Mouse (Mus musculus) lung, embryonic 16.5 days (tissue): ENCODE data around the gene Ints11. TPM values are rescaled to one million over a fixed set of nuclear protein-coding genes. Genes with fewer than 3 reads are reported as not detected.
A peak's percentile ranks its signal among the peaks of the same experiment; 100 is the strongest.

Source experiments
- ATAC-seq: fragments of 200-750 bp; cut with Nextera tagmentation; 2 replicates; pipeline ENCODE4 v1.8.0; 2017; ENCODE audit warnings: low read depth, mild to moderate bottlenecking, moderate library complexity
- H3K27ac ChIP-seq: fragments of 300-500 bp; sonication (generic); 2 replicates; pipeline ENCODE4 v1.5.1; 2014; ENCODE audit warnings: mild to moderate bottlenecking, control low read depth, low read length
- H3K27me3 ChIP-seq: fragments of 300-500 bp; sonication (generic); 2 replicates; pipeline ENCODE4 v1.6.1; 2014; ENCODE audit warnings: low read depth, low read length, mixed read lengths; ENCODE audit not compliant: control insufficient read depth, insufficient read depth
- H3K36me3 ChIP-seq: fragments of 300-500 bp; sonication (generic); 2 replicates; pipeline ENCODE4 v1.6.1; 2014; ENCODE audit warnings: low read length; ENCODE audit not compliant: control insufficient read depth, insufficient read depth
- H3K4me1 ChIP-seq: fragments of 300-500 bp; sonication (generic); replicated peaks from 2 replicates; pipeline ENCODE4 v1.6.1; 2014; ENCODE audit warnings: low read length, mixed read lengths; ENCODE audit not compliant: control insufficient read depth, insufficient read depth
- H3K4me2 ChIP-seq: fragments of 300-500 bp; sonication (generic); 2 replicates; pipeline ENCODE4 v1.6.1; 2014; ENCODE audit warnings: low read depth, low read length, control low read depth
- H3K4me3 ChIP-seq: fragments of 300-500 bp; sonication (generic); 2 replicates; pipeline ENCODE4 v1.5.1; 2014; ENCODE audit warnings: mild to moderate bottlenecking, low read length, control low read depth
- H3K9ac ChIP-seq: fragments of 300-500 bp; sonication (generic); 2 replicates; pipeline ENCODE4 v1.6.1; 2014; ENCODE audit warnings: low read length, control low read depth
- H3K9me3 ChIP-seq: fragments of 300-500 bp; sonication (generic); 2 replicates; pipeline ENCODE4 v1.6.1; 2016; ENCODE audit warnings: low read length; ENCODE audit not compliant: control insufficient read depth
- WGBS: fragments of 180-500 bp; shearing (Covaris S2); extraction: QIAGEN DNeasy Blood & Tissue Kit; methylation state at CpG from one replicate; pipeline ENCODE4 v1.1.7; 2014; 5-methylcytosine and 5-hydroxymethylcytosine counted together
- polyA plus RNA-seq: library from polyadenylated mRNA; unstranded; fragments of >200 nt; fragmentation: Nextera tagmentation; extraction: Ambion mirVana; gene quantifications from 2 replicates; pipeline ENCODE4 v1.2.1, GENCODE M21; 2015

Gene Ints11
- polyA plus RNA-seq, 1 experiment from 2014 or later = 75.8 TPM

DNA sequence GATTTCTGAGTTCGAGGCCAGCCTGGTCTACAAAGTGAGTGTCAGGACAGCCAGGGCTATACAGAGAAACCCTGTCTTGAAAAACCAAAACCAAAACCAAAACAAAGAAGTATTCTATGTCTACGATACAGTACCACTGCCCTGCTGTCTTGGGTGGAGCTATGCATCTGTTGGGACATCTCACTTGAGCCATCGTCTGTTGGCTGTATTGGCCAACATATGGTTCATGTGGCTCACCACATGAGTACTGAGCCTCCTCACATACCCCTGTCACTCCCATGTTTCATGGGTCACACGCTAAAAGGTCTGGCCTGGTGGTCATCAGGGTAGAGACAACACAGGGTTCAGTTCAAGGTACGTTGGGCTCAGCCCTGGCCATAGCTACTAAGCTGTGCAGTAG lies 17.0 kb downstream of the Ints11 start:
- H3K4me3 ChIP-seq = no peak overlapping the region
- no peaks in the 10 kb centered on the region for H3K9me3 ChIP-seq
- H3K36me3 ChIP-seq = peaks cover 23% of the 10 kb centered on the region
- H3K4me1 ChIP-seq = peaks cover 8% of the 10 kb centered on the region
- 96% methylated on average over 5 of the region's 5 CpGs for WGBS
- ATAC-seq = no peak
- no peak overlapping the region for H3K27ac ChIP-seq
- no peaks in the 10 kb centered on the region for H3K27me3 ChIP-seq
- no peak overlapping the region for H3K9ac ChIP-seq
- no peak overlapping the region for H3K4me2 ChIP-seq

DNA sequence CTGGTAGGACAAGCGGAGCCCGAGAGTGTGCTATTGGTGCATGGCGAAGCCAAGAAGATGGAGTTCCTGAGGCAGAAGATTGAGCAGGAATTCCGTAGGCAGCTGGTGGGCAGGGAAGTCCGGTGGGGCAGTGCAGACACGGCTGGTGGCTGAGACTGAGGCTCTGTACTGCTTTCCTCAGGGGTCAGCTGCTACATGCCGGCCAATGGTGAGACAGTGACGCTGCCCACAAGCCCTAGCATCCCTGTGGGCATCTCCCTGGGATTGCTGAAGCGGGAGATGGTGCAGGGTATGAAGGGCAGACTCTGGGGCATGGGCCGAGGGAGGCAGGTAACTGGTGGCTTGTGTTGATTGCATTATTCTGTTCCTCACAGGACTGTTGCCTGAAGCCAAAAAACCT lies 18.3 kb downstream of the Ints11 start:
- ATAC-seq = no peak
- no peak overlapping the region for H3K9ac ChIP-seq
- H3K9me3 ChIP-seq = no peaks in the 10 kb centered on the region
- no peak overlapping the region for H3K27ac ChIP-seq
- H3K27me3 ChIP-seq = no peaks in the 10 kb centered on the region
- peaks cover 8% of the 10 kb centered on the region for H3K4me1 ChIP-seq
- H3K4me2 ChIP-seq = no peak overlapping the region
- 88% methylated on average over 10 of the region's 10 CpGs for WGBS
- H3K4me3 ChIP-seq = no peak overlapping the region
- peaks cover 23% of the 10 kb centered on the region for H3K36me3 ChIP-seq

DNA sequence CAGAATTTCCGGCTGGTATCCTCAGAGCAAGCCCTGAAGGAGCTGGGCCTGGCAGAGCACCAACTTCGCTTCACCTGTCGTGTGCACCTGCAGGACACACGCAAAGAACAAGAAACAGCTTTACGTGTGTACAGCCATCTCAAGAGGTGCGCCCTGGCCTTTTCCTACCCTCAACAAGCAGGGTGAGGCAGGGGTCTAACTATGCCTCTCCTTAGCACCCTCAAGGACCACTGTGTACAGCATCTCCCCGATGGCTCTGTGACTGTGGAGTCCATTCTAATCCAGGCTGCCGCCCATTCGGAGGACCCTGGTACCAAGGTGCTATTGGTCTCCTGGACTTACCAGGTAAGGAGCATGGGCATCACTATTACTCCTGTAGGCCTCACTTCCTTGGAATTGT lies 18.8 kb downstream of the Ints11 start:
- H3K36me3 ChIP-seq = peaks cover 23% of the 10 kb centered on the region
- H3K9ac ChIP-seq = no peak overlapping the region
- 88% methylated on average over 9 of the region's 9 CpGs for WGBS
- no peak overlapping the region for H3K4me2 ChIP-seq
- no peaks in the 10 kb centered on the region for H3K27me3 ChIP-seq
- no peak overlapping the region for H3K27ac ChIP-seq
- H3K9me3 ChIP-seq = no peaks in the 10 kb centered on the region
- no peak overlapping the region for H3K4me3 ChIP-seq
- ATAC-seq = no peak
- H3K4me1 ChIP-seq = peaks cover 11% of the 10 kb centered on the region

DNA sequence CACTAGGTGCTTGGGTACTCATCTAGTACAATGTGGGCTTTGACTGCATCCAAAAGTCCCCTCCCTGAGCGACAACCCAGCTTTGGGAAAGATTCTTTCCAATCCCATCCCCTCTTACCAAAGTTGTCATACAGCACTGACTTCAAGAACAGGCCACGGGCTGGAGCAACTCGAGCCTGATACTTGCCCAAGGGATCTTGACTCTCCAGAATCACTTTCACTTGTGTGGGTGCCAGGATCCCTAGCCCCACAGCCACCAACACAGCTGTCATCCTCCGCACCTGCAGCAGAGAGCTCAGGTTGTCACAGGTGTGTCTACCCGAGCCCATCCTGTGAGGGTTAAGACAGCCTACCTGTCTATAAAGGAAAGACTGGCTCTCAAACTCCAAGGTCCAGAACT lies 20.0 kb downstream of the Ints11 start:
- Histone ChIP-seq H3K9ac (no peak overlapping the region), H3K4me2 (no peak overlapping the region), H3K4me3 (no peak overlapping the region), H3K27me3 (no peaks in the 10 kb centered on the region), H3K4me1 (peaks cover 23% of the 10 kb centered on the region), H3K27ac (no peak overlapping the region), H3K36me3 (peaks cover 23% of the 10 kb centered on the region), H3K9me3 (no peaks in the 10 kb centered on the region)
- ATAC-seq = no peak
- 74% methylated on average over 5 of the region's 5 CpGs for WGBS

DNA sequence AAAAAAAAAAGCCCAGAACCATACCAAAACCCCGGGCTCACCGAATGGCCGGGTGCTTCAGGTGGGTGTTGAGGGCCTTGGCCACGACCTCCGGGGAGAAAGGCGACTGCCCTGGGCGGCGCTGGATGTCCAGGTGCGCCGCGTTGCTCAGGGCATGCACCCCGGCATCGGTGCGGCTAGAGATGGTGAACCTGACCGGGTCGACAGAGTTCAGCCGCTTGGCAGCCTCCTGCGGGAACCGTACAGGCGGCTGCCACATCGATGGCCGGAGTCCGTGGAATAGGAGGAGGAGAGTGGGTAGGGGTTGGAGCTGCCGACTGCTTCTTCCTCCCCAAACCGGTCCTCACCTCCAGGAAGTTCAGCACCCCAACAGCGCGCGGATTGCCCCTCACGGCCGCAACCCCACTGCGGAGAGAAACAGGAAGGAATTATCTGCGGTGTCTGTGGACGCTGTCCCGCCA lies 21.7 kb downstream of the Ints11 start:
- no peak for ATAC-seq
- peaks cover 17% of the 10 kb centered on the region; the same call in 1 of the 2 replicates for H3K36me3 ChIP-seq
- peak overlapping the region; percentile 73 for H3K9ac ChIP-seq
- H3K4me2 ChIP-seq = peak overlapping the region; percentile 91
- no peaks in the 10 kb centered on the region for H3K27me3 ChIP-seq
- 0% methylated on average over 34 of the region's 34 CpGs for WGBS
- H3K9me3 ChIP-seq = no peaks in the 10 kb centered on the region
- peaks cover 37% of the 10 kb centered on the region for H3K4me1 ChIP-seq
- H3K4me3 ChIP-seq = peak overlapping the region; percentile 90
- H3K27ac ChIP-seq = no peak overlapping the region

DNA sequence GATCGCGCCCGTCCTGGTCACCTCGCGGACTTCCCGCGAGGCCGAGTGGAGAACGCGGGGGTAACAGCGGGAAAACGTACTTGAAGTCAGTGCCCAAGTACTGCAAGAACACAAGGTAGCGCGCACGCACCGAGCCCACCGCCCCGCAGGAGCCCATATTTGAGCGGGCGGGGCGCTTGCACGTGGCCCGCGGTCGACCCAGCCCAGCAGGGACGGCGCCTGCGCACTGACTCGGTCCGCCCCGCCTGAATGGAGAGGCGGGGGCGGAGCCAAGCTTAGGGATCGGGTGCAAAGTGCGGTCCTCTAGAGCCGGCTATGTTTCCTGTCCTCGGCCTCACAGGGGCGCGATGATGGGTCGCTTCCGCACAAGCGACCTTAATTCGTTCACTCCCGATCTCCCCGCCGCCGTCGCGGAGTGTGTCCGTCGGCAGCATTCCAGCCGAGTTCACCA lies 22.2 kb downstream of the Ints11 start, which contains the start of the genes Pusl1 and Acap3:
Gene Pusl1, minus strand, starts transcription at position 231 of the 451 bp plus-strand sequence.
Gene Acap3, plus strand, starts transcription at position 272 of the 451 bp plus-strand sequence.
- ATAC-seq = peak; percentile 91
- Histone ChIP-seq H3K4me3 (peak within 1 kb of the TSS; percentile 90), H3K36me3 (peaks cover 13% of the 10 kb centered on the region; the same call in 1 of the 2 replicates), H3K4me2 (peak within 1 kb of the TSS; percentile 91), H3K9me3 (no peaks in the 10 kb centered on the region), H3K4me1 (peaks cover 37% of the 10 kb centered on the region), H3K27ac (peak within 1 kb of the TSS; percentile 99), H3K9ac (peak within 1 kb of the TSS; percentile 95), H3K27me3 (no peaks in the 10 kb centered on the region)
- under 1% methylated on average over 52 of the region's 52 CpGs for WGBS

DNA sequence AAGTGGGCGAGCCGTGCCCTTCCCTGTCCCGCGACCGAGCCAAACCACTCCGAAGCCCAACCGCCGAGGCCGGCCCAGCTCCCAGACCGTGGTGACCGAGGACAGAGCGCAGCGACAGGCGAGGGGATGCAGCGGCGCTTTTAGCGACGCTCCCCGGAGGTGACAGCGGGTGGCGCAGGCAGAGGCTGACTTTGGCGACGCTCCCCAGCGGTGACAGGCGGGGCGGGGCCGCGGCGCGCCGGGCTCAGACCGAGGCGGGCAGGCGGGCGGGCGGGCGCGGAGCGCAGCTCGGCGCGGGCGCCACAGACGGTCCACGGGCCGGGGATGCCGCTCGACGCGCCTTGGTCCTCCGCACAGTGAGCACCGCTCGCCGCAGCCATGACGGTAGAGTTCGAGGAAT lies 22.7 kb downstream of the Ints11 start:
- Histone ChIP-seq H3K4me2 (peak overlapping the region; percentile 91), H3K4me1 (peaks cover 37% of the 10 kb centered on the region), H3K27me3 (no peaks in the 10 kb centered on the region), H3K27ac (peak overlapping the region; percentile 99), H3K36me3 (peaks cover 15% of the 10 kb centered on the region; the same call in 1 of the 2 replicates), H3K9ac (peak overlapping the region; percentile 95), H3K4me3 (peak overlapping the region; percentile 90), H3K9me3 (no peaks in the 10 kb centered on the region)
- peak; percentile 92 for ATAC-seq
- WGBS = under 1% methylated on average over 43 of the region's 56 CpGs

DNA sequence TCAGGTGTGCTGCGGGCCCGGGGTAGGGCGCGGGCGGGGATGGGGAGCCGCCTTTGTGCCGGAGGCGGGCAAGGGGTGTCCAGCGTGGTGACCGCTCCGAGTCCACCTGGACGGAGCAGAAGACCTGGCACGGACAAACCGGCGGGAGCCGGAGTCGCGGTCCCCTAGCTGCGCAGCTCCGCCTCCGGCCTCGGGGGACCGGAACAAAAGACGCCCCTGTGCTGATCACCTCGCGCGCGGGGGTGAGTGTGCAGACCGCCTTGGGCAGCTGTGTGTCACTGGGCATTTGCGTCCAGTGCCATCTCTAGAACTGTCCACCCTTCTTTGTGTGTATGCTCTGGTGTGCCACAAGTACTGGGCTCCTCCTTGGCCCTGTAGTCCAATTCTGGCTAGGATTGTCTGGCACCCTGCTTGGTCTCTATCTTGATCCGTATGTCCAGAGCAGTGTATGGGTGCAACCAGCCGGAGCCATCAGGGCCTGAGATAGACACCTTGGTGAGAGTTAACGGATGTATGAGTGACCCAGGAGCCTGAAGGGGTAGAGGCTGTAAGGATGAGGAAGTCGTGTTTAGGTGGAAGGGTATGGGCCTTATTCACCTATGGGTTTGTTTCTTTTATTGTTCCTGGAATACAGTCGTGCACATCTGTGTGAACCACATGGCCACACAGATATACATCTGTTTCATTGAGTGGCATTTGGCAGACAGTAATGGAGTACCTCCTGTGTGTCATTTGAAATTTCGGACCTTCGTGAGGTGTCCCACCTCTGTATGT lies 23.3 kb downstream of the Ints11 start:
- Histone ChIP-seq H3K27ac (peak overlapping the region; percentile 99), H3K4me1 (peaks cover 37% of the 10 kb centered on the region), H3K9me3 (no peaks in the 10 kb centered on the region), H3K9ac (peak overlapping the region; percentile 95), H3K27me3 (no peaks in the 10 kb centered on the region), H3K36me3 (peaks cover 14% of the 10 kb centered on the region; the same call in 1 of the 2 replicates), H3K4me3 (peak overlapping the region; percentile 90), H3K4me2 (peak overlapping the region; percentile 91)
- ATAC-seq = peak; percentile 16
- WGBS = 5% methylated on average over 37 of the region's 37 CpGs

DNA sequence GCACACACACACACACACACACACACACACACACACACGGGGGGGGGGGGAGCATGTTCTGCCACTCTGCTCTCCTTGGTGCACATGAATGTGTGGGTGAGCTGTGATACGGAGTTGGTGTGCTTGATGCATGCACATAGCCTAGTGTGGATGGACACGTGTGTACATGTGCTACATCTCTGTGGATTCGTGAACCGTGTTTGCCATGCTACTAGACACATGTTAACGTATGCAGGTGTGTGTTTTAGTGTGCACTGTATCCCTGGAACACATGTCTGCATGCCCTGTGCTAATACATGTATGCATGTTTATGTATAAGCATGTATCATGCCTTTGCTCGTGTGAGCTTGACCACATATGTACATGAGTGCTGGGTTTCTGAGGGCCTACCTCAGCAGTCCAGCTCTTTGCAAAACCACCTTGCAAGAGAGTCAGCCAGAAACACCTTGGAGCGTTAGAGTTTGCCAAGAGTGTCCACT lies 23.9 kb downstream of the Ints11 start:
- peak overlapping the region; percentile 95; the same call in 1 of the 2 replicates for H3K9ac ChIP-seq
- no peaks in the 10 kb centered on the region for H3K27me3 ChIP-seq
- peak overlapping the region; percentile 91 for H3K4me2 ChIP-seq
- H3K9me3 ChIP-seq = no peaks in the 10 kb centered on the region
- ATAC-seq = no peak
- 69% methylated on average over 8 of the region's 8 CpGs for WGBS
- peaks cover 9% of the 10 kb centered on the region; the same call in 1 of the 2 replicates for H3K36me3 ChIP-seq
- peaks cover 37% of the 10 kb centered on the region for H3K4me1 ChIP-seq
- H3K27ac ChIP-seq = no peak overlapping the region
- peak overlapping the region; percentile 90 for H3K4me3 ChIP-seq
